Comparison of ENCODE assay signal across 8 mouse cellular contexts in genomic region chrX:48345385-48345932, GRCm38 (mm10). TPM values are rescaled to one million over a fixed set of nuclear protein-coding genes. Genes with fewer than 3 reads are reported as not detected.
DNase-seq lines count a peak whose midpoint lies in the region; ATAC-seq lines count a peak whose summit lies in the region.

No protein-coding gene starts in this region.

- H3K27ac ChIP-seq in embryonic facial prominence, embryonic 12.5 days = peak overlapping the region; percentile 46; the same call in 1 of the 2 replicates
- no peak overlapping the region for H3K27ac ChIP-seq in hindbrain, embryonic 11.5 days (ENCODE audit: low read depth, low read length)

- no peaks in the 10 kb centered on the region for H3K4me1 ChIP-seq in embryonic facial prominence, embryonic 12.5 days
- H3K4me1 ChIP-seq in hindbrain, embryonic 11.5 days (replicated peaks; ENCODE audit: control insufficient read depth, insufficient read depth, low read length) = no peaks in the 10 kb centered on the region

- H3K27me3 ChIP-seq in embryonic facial prominence, embryonic 12.5 days = 0 out of 2 replicates have a peak, but pooled peaks cover 2% of the 10 kb centered on the region
- H3K27me3 ChIP-seq in hindbrain, embryonic 11.5 days (ENCODE audit: control insufficient read depth, insufficient read depth, low read length) = no peaks in the 10 kb centered on the region

- H3K9ac ChIP-seq in embryonic facial prominence, embryonic 12.5 days = peak overlapping the region; percentile 56
- H3K9ac ChIP-seq in hindbrain, embryonic 11.5 days (ENCODE audit: low read depth, low read length) = peak overlapping the region; percentile 63

- H3K4me2 ChIP-seq in embryonic facial prominence, embryonic 12.5 days (replicated peaks) = peak overlapping the region; percentile 63
- peak overlapping the region; percentile 50 for H3K4me2 ChIP-seq in hindbrain, embryonic 11.5 days (replicated peaks; ENCODE audit: low read depth, low read length)

- no peak for ATAC-seq in embryonic facial prominence, embryonic 12.5 days (ENCODE audit: insufficient number of reproducible peaks, insufficient read depth, low FRiP score, low TSS enrichment)
- no peak for ATAC-seq in hindbrain, embryonic 11.5 days (ENCODE audit: low FRiP score)

- WGBS in embryonic facial prominence, embryonic 12.5 days = 10% methylated on average over 35 of the region's 45 CpGs
- 6% methylated on average over 33 of the region's 45 CpGs for WGBS in hindbrain, embryonic 11.5 days

- no peaks in the 10 kb centered on the region for H3K9me3 ChIP-seq in embryonic facial prominence, embryonic 12.5 days
- H3K9me3 ChIP-seq in hindbrain, embryonic 11.5 days (ENCODE audit: control insufficient read depth, low read length) = no peaks in the 10 kb centered on the region

- no peaks in the 10 kb centered on the region for H3K36me3 ChIP-seq in embryonic facial prominence, embryonic 12.5 days
- no peaks in the 10 kb centered on the region for H3K36me3 ChIP-seq in hindbrain, embryonic 11.5 days (ENCODE audit: control insufficient read depth, insufficient read depth, low read length)

- DNase-seq in adrenal gland, adult (ENCODE audit: inconsistent age in 2 of 2, low spot score in 1 of 2) = peak; percentile 29 to 64
- DNase-seq in adrenal gland, postnatal 4 days (ENCODE audit: low spot score in 2 of 2) = no peak
- DNase-seq in Muller cell, postnatal 12 days (ENCODE audit: inconsistent ontology term) = peak; percentile 23
- peak; percentile 30 for DNase-seq in hindbrain, embryonic 11.5 days (ENCODE audit: low spot score)
- DNase-seq in liver = peak; percentile 40
- DNase-seq in neural tube, embryonic 10.5 days (ENCODE audit: extremely low spot score, low spot score) = peak; percentile 30
- no peak for DNase-seq in natural killer cell, adult 2 months (ENCODE audit: low spot score in 2 of 2)

- peak overlapping the region; percentile 53 for H3K4me3 ChIP-seq in embryonic facial prominence, embryonic 12.5 days
- peak overlapping the region; percentile 55 for H3K4me3 ChIP-seq in hindbrain, embryonic 11.5 days (ENCODE audit: low read depth, low read length)

RNA-seq across cellular contexts. Expression of gene Bcorl1, which starts 4.3 kb away (rescaled TPM):
- total RNA-seq in adrenal gland, postnatal 4 days (2021) = 10 to 100 TPM; 12.4 to 12.6 TPM
- 5.9 and 6.9 TPM in 2 replicates for polyA plus RNA-seq in embryonic facial prominence, embryonic 12.5 days (2016; fragmentation: Nextera tagmentation; extraction: Ambion mirVana)
- 5.6 and 8.2 TPM in 2 replicates for polyA plus RNA-seq in hindbrain, embryonic 11.5 days (2014; fragmentation: Nextera tagmentation; extraction: Ambion mirVana)

Comparison
In these comparisons a context has a peak if more than half of its experiments do, and no peak if none do; other contexts are left out.
1. DNase-seq: peak in adrenal gland, adult (2 of 2), Muller cell, postnatal 12 days (single experiment), hindbrain, embryonic 11.5 days (single experiment), liver (single experiment) and neural tube, embryonic 10.5 days (single experiment); none in adrenal gland, postnatal 4 days (0 of 2) and natural killer cell, adult 2 months (0 of 2).